Mouse (Mus musculus) bone marrow, adult 2 months (tissue): ENCODE data around the gene Ghr.

ENCODE experiments used
- CTCF ChIP-seq: fragments of 200-500 bp; IDR thresholded peaks from 2 replicates; pipeline ENCODE4 v1.5.1; 2011; ENCODE audit warnings: low read length, control low read depth; ENCODE audit not compliant: control insufficient read depth, insufficient read depth
- POLR2A ChIP-seq: fragments of 200-500 bp; IDR thresholded peaks from 2 replicates; pipeline ENCODE4 v1.6.1; 2011; ENCODE audit warnings: low read depth, mild to moderate bottlenecking, control low read depth, low read length, borderline replicate concordance; ENCODE audit not compliant: control insufficient read depth

DNA sequence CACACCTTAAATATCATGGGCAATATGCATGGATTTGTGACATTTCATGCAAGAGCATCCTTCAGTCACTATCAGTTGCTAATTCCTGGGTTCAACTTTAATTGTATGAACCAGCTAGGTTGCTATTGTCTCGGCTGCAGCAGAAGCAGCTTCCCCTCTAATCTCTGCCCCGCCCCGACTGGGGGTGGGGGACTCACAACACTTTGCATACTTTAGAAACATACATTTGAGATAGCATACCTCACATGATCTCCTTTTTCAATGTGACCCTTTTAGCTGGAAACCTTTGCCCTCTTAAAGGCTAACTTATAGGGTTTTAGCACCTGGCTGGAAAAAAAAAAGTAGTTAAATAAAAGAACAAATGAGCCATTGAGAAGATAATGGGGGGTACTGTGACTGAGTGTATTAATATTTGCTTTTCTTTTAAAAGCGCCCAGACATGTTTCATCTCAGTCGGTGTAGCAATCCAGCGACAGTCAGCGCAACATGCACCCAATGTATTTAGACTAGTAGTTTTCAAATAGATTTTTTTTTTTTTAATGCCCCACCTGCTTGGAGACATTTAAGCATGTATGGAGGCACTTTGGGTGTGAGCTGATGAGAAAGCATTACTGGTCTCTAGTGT is 137.9 kb downstream of the Ghr start:
- TF ChIP-seq POLR2A, result no peak
- no peak for TF ChIP-seq CTCF
